Mouse (Mus musculus): Measurements from ENCODE around the gene Ugt3a1. TPM values are rescaled to one million over a fixed set of nuclear protein-coding genes. Genes with fewer than 3 reads are reported as not detected.

The Ugt3a1 gene
- total and polyA plus RNA-seq, 3 experiments, result not detected

DNA sequence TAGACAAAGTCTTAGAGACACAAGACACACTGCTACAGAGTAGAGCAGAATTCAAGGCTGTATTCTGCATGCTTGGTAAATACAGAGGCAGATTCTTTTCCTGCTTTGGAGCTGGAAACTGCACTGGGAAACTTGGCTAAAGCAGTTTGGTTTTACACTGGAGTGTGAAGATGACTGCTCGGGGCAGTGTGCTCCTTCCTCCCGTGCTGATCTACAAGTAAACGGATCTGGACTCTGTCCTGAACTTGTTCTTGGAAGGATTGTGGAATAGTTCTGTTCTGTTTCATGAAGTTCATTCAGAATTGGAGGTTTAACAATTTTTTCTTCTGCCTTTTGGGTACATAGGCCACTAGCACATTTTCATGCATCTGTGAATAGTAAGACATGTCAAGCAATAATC, 2.3 kb downstream of the Ugt3a1 start (continued):
- no peak for TF ChIP-seq USF2 (IDR thresholded peaks at IDR 0.05; ENCODE audit: borderline replicate concordance in 1 of 2, insufficient read depth in 1 of 2, low read depth in 1 of 2, low read length in 2 of 2)
- no peak for TF ChIP-seq MEF2A (IDR thresholded peaks at IDR 0.05; ENCODE audit: extremely low read depth, insufficient replicate concordance, low read depth, low read length, poor library complexity, severe bottlenecking)
- no peak for TF ChIP-seq ZNF384 (IDR thresholded peaks at IDR 0.05; ENCODE audit: low read depth, low read length)
- no peak for TF ChIP-seq SIN3A (IDR thresholded peaks at IDR 0.05; ENCODE audit: low read length)

DNA sequence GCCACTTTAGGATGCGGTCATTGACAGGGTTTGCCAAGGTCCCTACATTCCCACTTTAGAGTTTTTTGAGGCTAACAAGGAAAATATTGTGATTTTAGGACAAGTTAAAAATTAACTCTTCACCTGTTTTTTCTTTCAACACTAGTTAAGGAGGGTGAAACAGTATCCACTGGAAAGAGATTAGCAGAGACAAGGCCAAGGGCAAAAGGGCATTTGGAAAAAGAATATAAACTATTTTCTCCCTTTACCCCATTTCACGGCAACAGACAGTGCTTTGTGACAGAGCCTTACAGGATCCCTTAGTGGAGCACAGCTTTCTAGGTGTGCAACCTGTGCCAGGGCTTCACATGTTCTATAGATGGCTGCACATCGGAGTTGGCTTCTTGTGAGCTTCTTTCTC, 2.9 kb downstream of the Ugt3a1 start:
- H3K36me3 ChIP-seq (ENCODE audit: control insufficient read depth in 1 of 2, insufficient read depth in 2 of 2, low read length in 2 of 2), result no peaks in the 10 kb centered on the region
- no peak overlapping the region for H3K4me3 ChIP-seq (ENCODE audit: control insufficient read depth in 1 of 2, insufficient read depth in 1 of 2, low read depth in 2 of 2, low read length in 2 of 2)
- no peak for TF ChIP-seq SMC3 (IDR thresholded peaks at IDR 0.05; ENCODE audit: low read depth, low read length)
- no peak for TF ChIP-seq HCFC1 (IDR thresholded peaks at IDR 0.05; ENCODE audit: low read depth, low read length)
- no peak for TF ChIP-seq E2F4 (IDR thresholded peaks at IDR 0.05; ENCODE audit: borderline replicate concordance, low read depth, low read length)
- TF ChIP-seq POLR2AphosphoS2 (IDR thresholded peaks at IDR 0.05; ENCODE audit: low read length), result no peak
- no peak for TF ChIP-seq ETS1 (IDR thresholded peaks at IDR 0.05; ENCODE audit: low read depth, low read length)
- no peak for TF ChIP-seq NRF1 (IDR thresholded peaks at IDR 0.05; ENCODE audit: insufficient read depth, low read depth, low read length, poor library complexity, severe bottlenecking)
- no peak for TF ChIP-seq CHD1 (IDR thresholded peaks at IDR 0.05; ENCODE audit: low read depth, low read length)
- no peak for TF ChIP-seq TBP (IDR thresholded peaks at IDR 0.05; ENCODE audit: low read depth, low read length)
- no peak for TF ChIP-seq USF2 (IDR thresholded peaks at IDR 0.05; ENCODE audit: borderline replicate concordance in 1 of 2, insufficient read depth in 1 of 2, low read depth in 1 of 2, low read length in 2 of 2)
- TF ChIP-seq POLR2AphosphoS5 (IDR thresholded peaks at IDR 0.05; ENCODE audit: borderline replicate concordance, low read depth, low read length), result no peak
- TF ChIP-seq RAD21 (IDR thresholded peaks at IDR 0.05; ENCODE audit: low read depth, low read length), result no peak
- TF ChIP-seq UBTF (IDR thresholded peaks at IDR 0.05; ENCODE audit: borderline replicate concordance, insufficient read depth, low read depth, low read length), result no peak
- no peak for TF ChIP-seq KAT2A (conservative IDR thresholded peaks at IDR 0.05; ENCODE audit: low read depth, low read length)
- TF ChIP-seq MAFK (IDR thresholded peaks at IDR 0.05; ENCODE audit: borderline replicate concordance, low read depth, low read length), result no peak
- no peak for TF ChIP-seq TCF12 (IDR thresholded peaks at IDR 0.05; ENCODE audit: low read depth, low read length)

More for the DNA sequence above, 2.9 kb downstream of the Ugt3a1 start:
- Histone ChIP-seq H3K9ac (ENCODE audit: control insufficient read depth, low read depth, low read length, poor library complexity, severe bottlenecking) (no peak overlapping the region), H3K27ac (ENCODE audit: control insufficient read depth, low read depth, low read length) (no peak overlapping the region), H3K9me3 (replicated peaks; ENCODE audit: insufficient read depth, low read length) (no peaks in the 10 kb centered on the region), H3K79me2 (ENCODE audit: control insufficient read depth, insufficient read depth, low read length, poor library complexity) (no peaks in the 10 kb centered on the region), H3K4me1 (ENCODE audit: control insufficient read depth in 1 of 2, insufficient read depth in 2 of 2, low read length in 2 of 2) (no peaks in the 10 kb centered on the region), H3K27me3 (ENCODE audit: control insufficient read depth in 1 of 2, insufficient read depth in 2 of 2, low read length in 2 of 2) (peaks cover 0 to 2% of the 10 kb centered on the region in 2 experiments; a peak in 1 of 4 replicates)
- DNase-seq (ENCODE audit: low read depth, low spot score), result no peak

Data from MEL (cell line).